13 mouse cellular contexts compared by ENCODE assay signal in genomic region chr14:76887201-76887600, GRCm38 (mm10).
"Had no signal": no experiment of that assay in that cellular context is flagged by ENCODE, and none has a peak within 500 bp of the region (broad histone marks: within the 10 kb centered on the region; RNA-seq: fewer than 3 reads in every experiment).

No protein-coding gene starts in this region.

- H3K9me3 ChIP-seq: liver, embryonic 12.5 days; lung, embryonic 15.5 days; midbrain, embryonic 13.5 days; neural tube, embryonic 15.5 days had no signal

- H3K9ac ChIP-seq: liver, embryonic 12.5 days; lung, embryonic 15.5 days; midbrain, embryonic 13.5 days; neural tube, embryonic 15.5 days had no signal

- DNase-seq: kidney, adult 9 months; kidney, postnatal 36 days; layer of hippocampus, adult 9-11 months; layer of hippocampus, postnatal 36 days; left cerebral cortex, postnatal 4 days; right cerebral cortex, postnatal 14 days; thymus, postnatal 36 days had no signal

- H3K4me2 ChIP-seq: liver, embryonic 12.5 days; lung, embryonic 15.5 days; midbrain, embryonic 13.5 days; neural tube, embryonic 15.5 days had no signal

- H3K36me3 ChIP-seq: liver, embryonic 12.5 days; lung, embryonic 15.5 days; midbrain, embryonic 13.5 days; neural tube, embryonic 15.5 days had no signal

- H3K27me3 ChIP-seq: lung, embryonic 15.5 days; neural tube, embryonic 15.5 days had no signal

- ATAC-seq: liver, embryonic 12.5 days; midbrain, embryonic 13.5 days had no signal

- H3K4me3 ChIP-seq: liver, embryonic 12.5 days; lung, embryonic 15.5 days; midbrain, embryonic 13.5 days; myocyte; neural tube, embryonic 15.5 days had no signal

- H3K27ac ChIP-seq: kidney, postnatal 0 days; liver, embryonic 12.5 days; lung, embryonic 15.5 days; midbrain, embryonic 13.5 days; neural tube, embryonic 15.5 days had no signal
